Mouse (Mus musculus): Measurements from ENCODE around the gene Phf21a. TPM values are rescaled to one million over a fixed set of nuclear protein-coding genes. Genes with fewer than 3 reads are reported as not detected.
A peak's percentile ranks its signal among the peaks of the same experiment; 100 is the strongest.

Phf21a gene
- polyA plus RNA-seq, 1 experiment from 2014 or later: 37.2 TPM

GRCm38 (mm10) chr2:92404737-92405136 lies 311.8 kb downstream of the Phf21a start:
- ATAC-seq (ENCODE audit: low FRiP score, low read depth): no peak
- Histone ChIP-seq H3K36me3 (peaks cover 40% of the 10 kb centered on the region), H3K27ac (replicated peaks) (no peak overlapping the region)

GRCm38 (mm10) chr2:92405687-92406086 lies 312.8 kb downstream of the Phf21a start:
- Histone ChIP-seq H3K36me3 (peaks cover 50% of the 10 kb centered on the region), H3K4me3 (no peak overlapping the region), H3K27ac (replicated peaks) (0 out of 2 replicates have a peak overlapping the region, but pooled peaks have one; percentile 54), H3K4me1 (replicated peaks) (peaks cover 24% of the 10 kb centered on the region), H3K27me3 (no peaks in the 10 kb centered on the region), H3K9ac (no peak overlapping the region), H3K9me3 (no peaks in the 10 kb centered on the region), H3K4me2 (no peak overlapping the region)
- WGBS: 50% methylated on average over 7 of the region's 7 CpGs
- ATAC-seq (ENCODE audit: low FRiP score, low read depth): no peak

More at GRCm38 (mm10) chr2:92404737-92405136, 311.8 kb downstream of the Phf21a start:
- Histone ChIP-seq H3K4me1 (replicated peaks) (peaks cover 27% of the 10 kb centered on the region), H3K4me3 (no peak overlapping the region), H3K27me3 (no peaks in the 10 kb centered on the region), H3K9ac (no peak overlapping the region), H3K4me2 (no peak overlapping the region), H3K9me3 (no peaks in the 10 kb centered on the region)
- WGBS: 92% methylated on average over 6 of the region's 6 CpGs

- no peak overlapping the region for H3K4me3 ChIP-seq
- ATAC-seq (ENCODE audit: low FRiP score, low read depth): no peak
- peaks cover 78% of the 10 kb centered on the region for H3K36me3 ChIP-seq
- no peaks in the 10 kb centered on the region for H3K27me3 ChIP-seq
- H3K4me2 ChIP-seq: no peak overlapping the region
- H3K4me1 ChIP-seq (replicated peaks): peaks cover 9% of the 10 kb centered on the region
- no peak overlapping the region for H3K9ac ChIP-seq
- no peak overlapping the region for H3K27ac ChIP-seq (replicated peaks)
- no peaks in the 10 kb centered on the region for H3K9me3 ChIP-seq
- WGBS: 88% methylated on average over 18 of the region's 18 CpGs
Observed at GRCm38 (mm10) chr2:92408309-92409045, 315.6 kb downstream of the Phf21a start.

GRCm38 (mm10) chr2:92411705-92412104 lies 318.8 kb downstream of the Phf21a start:
- WGBS: 93% methylated on average over 10 of the region's 10 CpGs
- no peak for ATAC-seq (ENCODE audit: low FRiP score, low read depth)
- H3K4me1 ChIP-seq (replicated peaks): no peaks in the 10 kb centered on the region

More at GRCm38 (mm10) chr2:92411705-92412104, 318.8 kb downstream of the Phf21a start:
- Histone ChIP-seq H3K9ac (no peak overlapping the region), H3K4me3 (no peak overlapping the region), H3K36me3 (peaks cover 90% of the 10 kb centered on the region), H3K27me3 (no peaks in the 10 kb centered on the region), H3K4me2 (no peak overlapping the region), H3K9me3 (no peaks in the 10 kb centered on the region), H3K27ac (replicated peaks) (no peak overlapping the region)

MicroRNAs within 50 kb of the gene (microRNA counts, 519-probe panel; counts per million panel counts)
- 3,518 counts per million, percentile 73 among the panel's probes with 10 or more counts for microRNA mmu-miR-1955

Small RNAs within 50 kb of the gene (microRNA-seq; reads per million reads assigned to microRNA genes)
- 20.7 reads per million, percentile 33 among the genes with 10 or more reads in this experiment for gene Mir1955
- gene Mir7000: not detected

Other genes with a start within 250 kb of the Phf21a start
- gene Chrm4, start 165.9 kb upstream of the Phf21a start, polyA plus RNA-seq (2015; fragmentation: Nextera tagmentation; extraction: Ambion mirVana): 0.87 and 1.2 TPM in 2 replicates
- 187 and 224 TPM in 2 replicates for gene Mdk, start 160.8 kb upstream of the Phf21a start, polyA plus RNA-seq (2015; fragmentation: Nextera tagmentation; extraction: Ambion mirVana)
- gene Gm9821, start 147.4 kb upstream of the Phf21a start, polyA plus RNA-seq (2015; fragmentation: Nextera tagmentation; extraction: Ambion mirVana): 0.30 and 0.32 TPM in 2 replicates
- gene Dgkz, start 117.3 kb upstream of the Phf21a start, polyA plus RNA-seq (2015; fragmentation: Nextera tagmentation; extraction: Ambion mirVana): 32.4 and 40.9 TPM in 2 replicates
- 2.2 and 2.9 TPM in 2 replicates for gene Creb3l1, start 68.6 kb upstream of the Phf21a start, polyA plus RNA-seq (2015; fragmentation: Nextera tagmentation; extraction: Ambion mirVana)

All from hindbrain, embryonic 15.5 days (tissue).